Mouse (Mus musculus) forebrain, embryonic 16.5 days (tissue): ENCODE measurements around the gene Prss38. TPM values are rescaled to one million over a fixed set of nuclear protein-coding genes. Genes with fewer than 3 reads are reported as not detected.

ENCODE experiments used
- ATAC-seq: fragments of 200-750 bp; cut with Nextera tagmentation; 2 replicates; pipeline ENCODE4 v1.8.0; 2017; ENCODE audit warnings: mild to moderate bottlenecking, moderate library complexity
- H3K27ac ChIP-seq: fragments of 300-500 bp; sonication (generic); 2 replicates; pipeline ENCODE4 v1.5.1; 2014; ENCODE audit warnings: low read length, control low read depth
- H3K27me3 ChIP-seq: fragments of 300-500 bp; sonication (generic); replicated peaks from 2 replicates; pipeline ENCODE4 v1.6.1; 2014; ENCODE audit warnings: low read length; ENCODE audit not compliant: control insufficient read depth, insufficient read depth
- H3K36me3 ChIP-seq: fragments of 300-500 bp; sonication (generic); 2 replicates; pipeline ENCODE4 v1.6.1; 2014; ENCODE audit not compliant: control insufficient read depth, insufficient read depth
- H3K4me1 ChIP-seq: fragments of 300-500 bp; sonication (generic); replicated peaks from 2 replicates; pipeline ENCODE4 v1.6.1; 2014; ENCODE audit warnings: low read length; ENCODE audit not compliant: control insufficient read depth, insufficient read depth
- H3K4me2 ChIP-seq: fragments of 300-500 bp; sonication (generic); 2 replicates; pipeline ENCODE4 v1.6.1; 2014; ENCODE audit warnings: mild to moderate bottlenecking, low read length, control low read depth
- H3K4me3 ChIP-seq: fragments of 300-500 bp; sonication (generic); replicated peaks from 2 replicates; pipeline ENCODE4 v1.5.1; 2014; ENCODE audit warnings: mild to moderate bottlenecking, low read length, control low read depth
- H3K9ac ChIP-seq: fragments of 300-500 bp; sonication (generic); replicated peaks from 2 replicates; pipeline ENCODE4 v1.6.1; 2014; ENCODE audit warnings: low read depth, low read length, control low read depth
- H3K9me3 ChIP-seq: fragments of 300-500 bp; sonication (generic); 2 replicates; pipeline ENCODE4 v1.6.1; 2016; ENCODE audit warnings: low read length; ENCODE audit not compliant: control insufficient read depth
- WGBS: fragments of 180-500 bp; shearing (Covaris S2); extraction: QIAGEN DNeasy Blood & Tissue Kit; methylation state at CpG from one replicate; pipeline ENCODE4 v1.1.7; 2014; 5-methylcytosine and 5-hydroxymethylcytosine counted together
- polyA plus RNA-seq: library from polyadenylated mRNA; unstranded; fragments of >200 nt; fragmentation: Nextera tagmentation; extraction: Ambion mirVana; gene quantifications from 2 replicates; pipeline ENCODE4 v1.2.1, GENCODE M21; 2015

Gene Prss38
- polyA plus RNA-seq, result not detected in 2 replicates

DNA sequence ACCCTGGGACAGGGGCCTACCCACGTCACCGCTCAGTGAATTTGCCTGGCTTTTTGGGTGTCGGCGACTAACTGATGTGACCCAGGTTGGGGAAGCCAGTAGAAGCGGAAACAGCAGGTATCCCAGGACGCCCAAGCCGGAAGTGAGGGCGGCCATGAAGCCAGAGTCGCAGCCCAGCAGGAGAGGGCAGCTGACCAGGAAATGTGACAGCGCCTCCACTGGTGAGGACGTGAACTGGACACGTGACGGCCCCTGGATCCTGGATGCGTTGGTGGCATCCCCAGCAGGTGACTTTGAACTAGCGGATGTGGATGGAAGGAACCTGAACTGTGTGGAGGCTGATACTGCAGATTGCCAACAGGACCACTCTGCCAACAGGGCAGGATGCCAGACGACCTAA is at the start of gene Prss38:
Gene Prss38, minus strand, starts transcription at position 183 of the 400 bp plus-strand sequence.
- Histone ChIP-seq H3K9me3 (no peaks in the 10 kb centered on the region), H3K4me3 (no peak within 1 kb of the TSS), H3K9ac (no peak within 1 kb of the TSS), H3K4me2 (no peak within 1 kb of the TSS), H3K4me1 (no peaks in the 10 kb centered on the region), H3K27me3 (no peaks in the 10 kb centered on the region), H3K36me3 (no peaks in the 10 kb centered on the region), H3K27ac (no peak within 1 kb of the TSS)
- no peak for ATAC-seq
- 74% methylated on average over 16 of the region's 16 CpGs for WGBS

DNA sequence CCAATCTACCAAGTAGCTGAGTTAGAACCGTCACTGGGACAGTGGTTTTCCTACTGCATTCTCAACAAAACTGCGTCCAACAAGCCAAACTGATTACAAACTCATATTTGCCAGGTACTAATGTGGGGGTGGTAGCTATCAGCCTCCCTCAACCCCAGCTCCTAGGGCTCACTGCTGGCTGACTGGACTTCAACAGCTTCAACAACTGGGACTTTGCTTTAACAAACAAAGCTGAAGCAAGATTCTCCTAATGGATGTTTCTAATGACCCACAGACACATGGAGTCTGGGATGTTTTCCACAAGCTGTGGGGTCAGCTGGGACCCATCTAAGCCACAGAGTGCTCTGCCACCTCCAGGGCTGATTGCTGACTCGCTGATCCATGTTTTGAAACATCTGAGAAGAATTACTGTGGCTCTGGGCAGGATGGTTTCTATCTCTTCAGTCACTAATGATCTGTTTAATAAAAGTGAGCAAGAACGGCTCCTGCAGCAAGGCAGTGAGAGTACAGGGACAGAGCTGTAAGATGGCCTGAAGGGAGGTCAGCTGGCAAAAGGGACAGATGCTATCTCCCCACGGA is 47.6 kb upstream of the Prss38 start:
- H3K27me3 ChIP-seq, result no peaks in the 10 kb centered on the region
- 84% methylated on average over 5 of the region's 5 CpGs for WGBS
- no peak for ATAC-seq
- no peak overlapping the region for H3K4me2 ChIP-seq
- H3K9me3 ChIP-seq, result no peaks in the 10 kb centered on the region
- no peak overlapping the region for H3K9ac ChIP-seq
- no peaks in the 10 kb centered on the region for H3K4me1 ChIP-seq
- H3K27ac ChIP-seq, result no peak overlapping the region
- H3K36me3 ChIP-seq, result peaks cover 17% of the 10 kb centered on the region
- no peak overlapping the region for H3K4me3 ChIP-seq

DNA sequence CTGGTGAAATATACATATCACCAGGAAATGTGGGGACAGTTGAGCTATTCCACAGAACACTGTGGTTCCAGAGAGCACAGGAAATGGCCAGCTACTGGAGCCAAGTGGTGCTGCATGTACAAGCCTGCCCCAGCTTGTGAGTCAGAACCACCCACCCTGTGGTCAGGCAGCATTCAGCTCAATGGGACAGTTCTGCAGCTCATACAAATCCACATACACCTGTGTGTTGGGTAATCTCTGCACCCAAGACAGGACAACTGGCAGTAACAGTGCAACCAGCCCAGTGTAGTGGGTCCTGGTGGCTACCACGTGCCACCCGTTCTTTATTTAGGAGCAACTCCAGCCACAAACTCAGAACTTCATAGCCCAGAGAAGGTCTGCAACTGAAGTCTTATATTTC is 46.5 kb upstream of the Prss38 start:
- no peak overlapping the region for H3K4me2 ChIP-seq
- no peak overlapping the region for H3K4me3 ChIP-seq
- H3K27me3 ChIP-seq, result no peaks in the 10 kb centered on the region
- no peaks in the 10 kb centered on the region for H3K9me3 ChIP-seq
- no peak for ATAC-seq
- peaks cover 18% of the 10 kb centered on the region for H3K36me3 ChIP-seq
- no peak overlapping the region for H3K27ac ChIP-seq
- WGBS, result 94% methylated on average over 2 of the region's 2 CpGs
- H3K9ac ChIP-seq, result no peak overlapping the region
- H3K4me1 ChIP-seq, result no peaks in the 10 kb centered on the region

DNA sequence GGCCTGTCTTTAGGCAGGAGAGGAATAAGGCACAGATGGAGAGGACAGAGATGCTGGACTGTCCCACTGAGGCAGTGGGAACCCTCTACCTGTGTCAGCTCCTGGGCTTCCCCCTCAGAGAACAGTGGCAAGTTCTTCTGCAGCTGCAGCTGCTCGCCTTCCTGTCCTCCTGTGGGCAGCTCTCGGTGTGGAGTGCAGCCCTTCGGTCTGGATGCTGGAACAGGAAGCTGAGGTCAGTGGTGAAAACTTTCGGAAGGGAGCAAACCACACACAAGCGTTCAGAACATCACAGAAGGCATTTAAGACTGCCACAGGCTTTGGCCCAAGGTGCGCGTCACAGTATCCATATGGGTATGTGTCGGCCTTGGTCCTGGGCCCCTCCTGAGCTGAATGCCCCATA is 46.0 kb upstream of the Prss38 start:
- Histone ChIP-seq H3K9ac (no peak overlapping the region), H3K36me3 (peaks cover 18% of the 10 kb centered on the region), H3K9me3 (no peaks in the 10 kb centered on the region), H3K27me3 (no peaks in the 10 kb centered on the region), H3K4me1 (no peaks in the 10 kb centered on the region), H3K4me3 (no peak overlapping the region), H3K4me2 (no peak overlapping the region), H3K27ac (no peak overlapping the region)
- no peak for ATAC-seq
- WGBS, result 90% methylated on average over 8 of the region's 8 CpGs

DNA sequence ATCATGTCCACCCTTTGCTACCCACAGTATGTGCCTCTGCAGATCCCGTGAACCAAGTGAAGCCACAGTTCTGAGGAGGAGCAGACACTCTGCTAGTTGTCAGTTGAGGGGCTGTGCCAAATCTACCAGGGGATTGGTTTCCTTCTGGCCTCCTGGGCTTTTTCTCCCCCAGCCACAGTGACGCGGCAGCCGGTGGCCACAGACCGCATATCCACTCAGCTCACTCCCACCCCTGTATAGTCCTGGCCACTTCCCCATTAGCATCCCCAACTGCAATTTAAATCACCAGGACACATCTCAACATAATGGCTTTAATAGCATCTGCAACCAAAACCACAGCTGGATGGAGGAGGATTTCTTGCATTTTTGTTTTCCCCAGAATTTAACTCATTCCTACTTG is 43.3 kb upstream of the Prss38 start:
- Histone ChIP-seq H3K36me3 (peaks cover 19% of the 10 kb centered on the region), H3K4me3 (no peak overlapping the region), H3K9me3 (no peaks in the 10 kb centered on the region), H3K27me3 (no peaks in the 10 kb centered on the region), H3K4me1 (no peaks in the 10 kb centered on the region), H3K4me2 (no peak overlapping the region), H3K27ac (no peak overlapping the region), H3K9ac (no peak overlapping the region)
- ATAC-seq, result no peak
- 72% methylated on average over 5 of the region's 5 CpGs for WGBS

DNA sequence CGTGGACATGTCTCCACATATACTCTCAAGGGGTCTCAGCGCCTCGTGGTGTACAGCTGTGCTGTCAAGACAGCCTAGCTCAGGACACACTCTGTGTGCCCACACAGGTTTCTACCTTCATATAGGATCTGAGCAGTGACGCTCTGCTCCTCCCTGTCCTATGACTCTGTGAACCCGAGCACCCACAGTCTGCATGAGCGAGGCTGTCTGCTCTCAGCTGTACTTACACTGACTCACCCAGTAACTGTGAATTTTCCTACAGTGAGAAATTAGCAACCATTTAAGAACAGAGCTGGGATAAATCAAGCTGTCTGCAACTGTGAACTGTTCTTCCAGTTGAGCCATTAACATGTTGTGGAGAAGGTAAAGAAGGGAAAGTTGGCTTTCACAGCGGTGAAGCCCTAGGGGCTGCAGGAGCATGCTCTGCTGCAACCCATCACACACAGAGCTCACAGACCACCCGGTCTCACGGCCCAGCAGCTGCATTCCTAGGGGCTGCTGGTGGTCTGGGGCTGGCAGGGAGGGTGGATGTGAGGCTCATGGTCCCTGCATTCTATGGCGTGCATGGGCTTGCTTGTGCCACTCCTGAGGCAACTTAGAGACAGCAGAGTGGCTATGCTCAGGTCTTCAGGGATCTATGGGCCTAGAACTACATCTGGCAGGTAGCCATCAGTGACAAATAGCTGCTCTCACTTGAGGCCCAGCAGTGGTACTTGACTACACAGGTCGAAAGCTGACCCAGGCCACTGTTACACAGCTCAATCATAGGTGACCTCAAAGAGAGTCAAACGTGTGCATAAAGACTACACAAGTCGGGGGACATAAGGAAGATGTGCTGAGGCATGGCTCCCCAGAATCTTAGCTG is 37.8 kb upstream of the Prss38 start:
- H3K4me2 ChIP-seq, result no peak overlapping the region
- WGBS, result 87% methylated on average over 13 of the region's 13 CpGs
- peaks cover 10% of the 10 kb centered on the region; the same call in 1 of the 2 replicates for H3K36me3 ChIP-seq

DNA sequence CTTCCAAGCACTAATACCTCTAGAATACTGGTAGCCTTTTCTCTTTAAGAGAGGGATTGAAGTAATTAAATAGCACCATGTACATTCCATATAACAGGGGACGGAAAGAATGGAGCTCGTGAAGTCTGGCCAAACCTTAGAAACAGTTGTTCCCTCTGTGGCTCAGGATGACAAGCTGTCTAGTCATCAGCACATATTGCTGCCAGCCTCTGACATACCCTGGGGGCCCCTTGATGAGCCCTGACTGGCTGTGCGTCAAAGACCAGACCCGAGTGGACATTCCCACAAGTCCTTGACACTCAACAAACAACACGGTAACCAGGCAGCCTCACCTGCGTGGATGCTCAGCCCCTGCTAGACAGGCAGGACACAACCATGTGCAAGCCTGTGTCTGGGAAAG is 36.6 kb upstream of the Prss38 start:
- WGBS, result 45% methylated on average over 6 of the region's 6 CpGs
- Histone ChIP-seq H3K9ac (no peak overlapping the region), H3K4me3 (no peak overlapping the region), H3K9me3 (no peaks in the 10 kb centered on the region), H3K27me3 (no peaks in the 10 kb centered on the region), H3K36me3 (peaks cover 9% of the 10 kb centered on the region), H3K27ac (no peak overlapping the region), H3K4me2 (no peak overlapping the region), H3K4me1 (peaks cover 7% of the 10 kb centered on the region)
- no peak for ATAC-seq

More for the DNA sequence above, 37.8 kb upstream of the Prss38 start:
- ATAC-seq, result no peak
- Histone ChIP-seq H3K27ac (no peak overlapping the region), H3K4me1 (peaks cover 7% of the 10 kb centered on the region), H3K4me3 (no peak overlapping the region), H3K9me3 (no peaks in the 10 kb centered on the region), H3K27me3 (no peaks in the 10 kb centered on the region), H3K9ac (no peak overlapping the region)

DNA sequence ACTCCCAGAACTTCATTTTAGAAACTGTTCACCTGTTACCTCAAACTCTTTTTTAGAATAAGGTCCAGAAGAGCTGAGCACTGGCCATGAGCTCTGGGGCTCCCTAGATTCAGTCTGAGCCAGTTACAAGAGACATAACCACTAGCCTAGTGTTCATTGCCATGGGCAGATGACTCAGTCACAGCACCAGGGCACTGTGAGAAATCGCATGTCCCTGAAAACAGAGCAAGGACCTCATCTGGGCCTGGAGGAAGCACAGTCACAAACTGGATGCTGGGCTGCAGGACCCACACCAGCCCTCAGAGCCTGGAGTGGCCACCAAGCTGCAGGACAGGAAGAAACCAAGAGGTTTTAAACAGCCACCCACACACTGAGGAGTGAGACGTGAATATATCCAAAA is 35.4 kb upstream of the Prss38 start:
- Histone ChIP-seq H3K9me3 (no peaks in the 10 kb centered on the region), H3K9ac (no peak overlapping the region), H3K27me3 (no peaks in the 10 kb centered on the region), H3K4me1 (peaks cover 7% of the 10 kb centered on the region), H3K36me3 (peaks cover 12% of the 10 kb centered on the region; the same call in 1 of the 2 replicates), H3K4me2 (no peak overlapping the region), H3K27ac (no peak overlapping the region), H3K4me3 (no peak overlapping the region)
- ATAC-seq, result no peak
- 86% methylated on average over 2 of the region's 2 CpGs for WGBS

DNA sequence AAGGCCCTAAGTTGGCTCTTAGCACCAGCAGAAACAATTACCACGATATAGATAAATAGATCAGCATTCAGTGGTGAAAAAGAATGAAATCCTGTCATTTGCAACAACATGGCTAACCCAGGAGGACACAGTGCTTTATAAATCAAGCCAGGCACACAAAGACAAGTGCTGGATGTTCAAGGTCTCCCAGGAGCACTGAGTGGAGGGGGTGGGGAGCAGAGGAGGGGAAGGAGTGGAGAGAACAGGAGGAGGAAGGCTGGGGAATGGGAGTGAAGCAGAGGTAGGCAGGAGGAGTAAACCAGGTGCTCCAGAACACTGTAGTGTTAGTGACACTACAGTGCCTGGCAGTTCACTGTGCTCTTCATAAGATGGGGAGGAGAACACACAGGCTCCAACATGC is 30.3 kb upstream of the Prss38 start:
- no peak overlapping the region for H3K4me3 ChIP-seq
- 79% methylated on average over 1 of the region's 1 CpGs for WGBS
- peaks cover 7% of the 10 kb centered on the region; the same call in 1 of the 2 replicates for H3K36me3 ChIP-seq

More for the DNA sequence above, 30.3 kb upstream of the Prss38 start:
- no peak overlapping the region for H3K27ac ChIP-seq
- no peak overlapping the region for H3K9ac ChIP-seq
- ATAC-seq, result no peak
- no peak overlapping the region for H3K4me2 ChIP-seq
- H3K9me3 ChIP-seq, result no peaks in the 10 kb centered on the region
- no peaks in the 10 kb centered on the region for H3K27me3 ChIP-seq
- no peaks in the 10 kb centered on the region for H3K4me1 ChIP-seq
